Mouse (Mus musculus) lung, postnatal 0 days (tissue): Measurements from ENCODE around the gene Gm20481.

Experiments
- CTCF ChIP-seq: IDR thresholded peaks from 2 replicates; pipeline ENCODE4 v1.5.1; 2016; ENCODE audit warnings: antibody characterized with exemption, mild to moderate bottlenecking
- EP300 ChIP-seq: IDR thresholded peaks from 2 replicates; pipeline ENCODE4 v1.6.1; 2016; ENCODE audit warnings: antibody characterized with exemption, mild to moderate bottlenecking, control low read depth

DNA sequence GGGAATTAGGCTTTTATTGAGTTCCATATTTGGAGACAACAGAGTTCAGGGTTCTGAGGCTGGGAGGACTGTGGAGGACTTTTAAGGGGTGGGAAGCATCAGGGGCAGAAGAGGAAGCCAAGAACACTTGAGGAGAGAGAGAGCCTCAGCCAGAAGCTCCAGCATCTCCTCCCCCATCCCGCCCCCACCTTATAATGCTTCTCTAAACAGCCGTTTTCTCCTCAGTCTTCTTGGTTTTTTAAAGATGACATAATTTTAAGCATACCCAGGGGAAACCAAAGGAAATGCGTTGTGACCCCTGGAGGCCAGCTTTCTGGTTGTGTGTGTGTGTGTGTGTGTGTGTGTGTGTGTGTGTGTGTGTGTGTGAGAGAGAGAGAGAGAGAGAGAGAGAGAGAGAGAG is 7.6 kb upstream of the Gm20481 start:
- TF ChIP-seq CTCF (no peak), EP300 (no peak)
